Mouse (Mus musculus): ENCODE results near the gene Bcs1l. TPM values are rescaled to one million over a fixed set of nuclear protein-coding genes. Genes with fewer than 3 reads are reported as not detected.

Bcs1l gene
- polyA plus RNA-seq (2015; fragmentation: Nextera tagmentation; extraction: Ambion mirVana): 21.6 and 23.3 TPM in 2 replicates

GRCm38 (mm10) chr1:74587773-74588445 is at the start of gene Bcs1l, which contains the start of gene Zfp142:
Bcs1l (plus strand) TSS chr1:74588289.
Zfp142 (minus strand) TSS chr1:74588246.
- Histone ChIP-seq H3K9me3 (no peaks in the 10 kb centered on the region), H3K27me3 (no peaks in the 10 kb centered on the region), H3K4me1 (replicated peaks) (peaks cover 36% of the 10 kb centered on the region), H3K27ac (peak within 1 kb of the TSS; percentile 92), H3K36me3 (peaks cover 40% of the 10 kb centered on the region), H3K4me2 (peak within 1 kb of the TSS; percentile 96), H3K9ac (peak within 1 kb of the TSS; percentile 89), H3K4me3 (peak within 1 kb of the TSS; percentile 87)
- WGBS: 1% methylated on average over 46 of the region's 48 CpGs
- ATAC-seq (ENCODE audit: low FRiP score): peak; percentile 99

- Histone ChIP-seq H3K4me2 (no peak overlapping the region), H3K27me3 (no peaks in the 10 kb centered on the region), H3K9ac (no peak overlapping the region), H3K36me3 (no peaks in the 10 kb centered on the region), H3K4me1 (replicated peaks) (peaks cover 17% of the 10 kb centered on the region), H3K9me3 (no peaks in the 10 kb centered on the region), H3K4me3 (no peak overlapping the region), H3K27ac (no peak overlapping the region)
- ATAC-seq (ENCODE audit: low FRiP score): no peak
Measured at GRCm38 (mm10) chr1:74538650-74539049, 49.4 kb upstream of the Bcs1l start.

GRCm38 (mm10) chr1:74542451-74542961 is 45.6 kb upstream of the Bcs1l start, which contains the start of gene Plcd4:
Plcd4 (plus strand) TSS chr1:74542888.
- H3K9ac ChIP-seq: peak within 1 kb of the TSS; percentile 9
- no peaks in the 10 kb centered on the region for H3K36me3 ChIP-seq
- peak within 1 kb of the TSS; percentile 35 for H3K4me2 ChIP-seq
- H3K4me3 ChIP-seq: peak within 1 kb of the TSS; percentile 4; the same call in 1 of the 2 replicates
- 12% methylated on average over 6 of the region's 6 CpGs for WGBS
- H3K9me3 ChIP-seq: no peaks in the 10 kb centered on the region
- ATAC-seq (ENCODE audit: low FRiP score): peak; percentile 63; the same call in 1 of the 2 replicates
- peak within 1 kb of the TSS; percentile 46 for H3K27ac ChIP-seq
- H3K27me3 ChIP-seq: no peaks in the 10 kb centered on the region
- H3K4me1 ChIP-seq (replicated peaks): peaks cover 17% of the 10 kb centered on the region

GRCm38 (mm10) chr1:74544184-74544583 is 43.9 kb upstream of the Bcs1l start, which contains the start of gene Usp37:
Usp37 (minus strand) TSS chr1:74544284.
- no peak within 1 kb of the TSS for H3K27ac ChIP-seq
- WGBS: 29% methylated on average over 4 of the region's 4 CpGs
- H3K4me3 ChIP-seq: 0 out of 2 replicates have a peak within 1 kb of the TSS, but pooled peaks have one; percentile 4
- H3K9ac ChIP-seq: no peak within 1 kb of the TSS
- H3K27me3 ChIP-seq: no peaks in the 10 kb centered on the region
- no peak for ATAC-seq (ENCODE audit: low FRiP score)
- H3K4me2 ChIP-seq: peak within 1 kb of the TSS; percentile 35
- peaks cover 17% of the 10 kb centered on the region for H3K4me1 ChIP-seq (replicated peaks)
- no peaks in the 10 kb centered on the region for H3K9me3 ChIP-seq
- H3K36me3 ChIP-seq: no peaks in the 10 kb centered on the region

GRCm38 (mm10) chr1:74559061-74559460 is 29.0 kb upstream of the Bcs1l start:
- no peak overlapping the region for H3K4me3 ChIP-seq
- ATAC-seq (ENCODE audit: low FRiP score): no peak
- H3K9ac ChIP-seq: no peak overlapping the region
- no peaks in the 10 kb centered on the region for H3K9me3 ChIP-seq
- 85% methylated on average over 5 of the region's 5 CpGs for WGBS
- peaks cover 13% of the 10 kb centered on the region for H3K36me3 ChIP-seq
- no peaks in the 10 kb centered on the region for H3K4me1 ChIP-seq (replicated peaks)
- H3K27me3 ChIP-seq: no peaks in the 10 kb centered on the region
- no peak overlapping the region for H3K27ac ChIP-seq
- H3K4me2 ChIP-seq: no peak overlapping the region

GRCm38 (mm10) chr1:74565834-74566233 is 22.3 kb upstream of the Bcs1l start:
- no peaks in the 10 kb centered on the region for H3K4me1 ChIP-seq (replicated peaks)
- H3K9me3 ChIP-seq: no peaks in the 10 kb centered on the region
- H3K27ac ChIP-seq: no peak overlapping the region
- no peaks in the 10 kb centered on the region for H3K27me3 ChIP-seq
- no peak overlapping the region for H3K4me3 ChIP-seq
- no peak overlapping the region for H3K9ac ChIP-seq
- ATAC-seq (ENCODE audit: low FRiP score): no peak
- H3K4me2 ChIP-seq: no peak overlapping the region
- H3K36me3 ChIP-seq: peaks cover 76% of the 10 kb centered on the region
- 71% methylated on average over 6 of the region's 6 CpGs for WGBS

- no peak overlapping the region for H3K4me3 ChIP-seq
- peaks cover 93% of the 10 kb centered on the region for H3K36me3 ChIP-seq
- no peak for ATAC-seq (ENCODE audit: low FRiP score)
- H3K4me1 ChIP-seq (replicated peaks): no peaks in the 10 kb centered on the region
- 93% methylated on average over 29 of the region's 29 CpGs for WGBS
- no peak overlapping the region for H3K9ac ChIP-seq
- no peak overlapping the region for H3K4me2 ChIP-seq
- no peak overlapping the region for H3K27ac ChIP-seq
- no peaks in the 10 kb centered on the region for H3K9me3 ChIP-seq
- H3K27me3 ChIP-seq: no peaks in the 10 kb centered on the region
Measured at GRCm38 (mm10) chr1:74569739-74570719, 18.1 kb upstream of the Bcs1l start.

- Histone ChIP-seq H3K36me3 (peaks cover 44% of the 10 kb centered on the region), H3K27me3 (no peaks in the 10 kb centered on the region), H3K4me3 (no peak overlapping the region), H3K4me2 (no peak overlapping the region), H3K9ac (no peak overlapping the region), H3K27ac (no peak overlapping the region), H3K9me3 (no peaks in the 10 kb centered on the region), H3K4me1 (replicated peaks) (peaks cover 24% of the 10 kb centered on the region)
- no peak for ATAC-seq (ENCODE audit: low FRiP score)
- whole genome bisulfite sequencing: 69% methylated on average over 3 of the region's 3 CpGs
Measured at GRCm38 (mm10) chr1:74582621-74583020, 5.5 kb upstream of the Bcs1l start.

GRCm38 (mm10) chr1:74584616-74585398 is 3.3 kb upstream of the Bcs1l start:
- no peak overlapping the region for H3K4me3 ChIP-seq
- H3K27me3 ChIP-seq: no peaks in the 10 kb centered on the region
- H3K27ac ChIP-seq: no peak overlapping the region
- 0 out of 2 replicates have a peak overlapping the region, but pooled peaks have one; percentile 43 for H3K9ac ChIP-seq
- H3K9me3 ChIP-seq: no peaks in the 10 kb centered on the region
- peaks cover 36% of the 10 kb centered on the region for H3K4me1 ChIP-seq (replicated peaks)
- H3K4me2 ChIP-seq: no peak overlapping the region
- WGBS: 97% methylated on average over 3 of the region's 3 CpGs
- peaks cover 25% of the 10 kb centered on the region for H3K36me3 ChIP-seq
- no peak for ATAC-seq (ENCODE audit: low FRiP score)

GRCm38 (mm10) chr1:74587233-74587772 is 786 bp upstream of the Bcs1l start:
- peak overlapping the region; percentile 96 for H3K4me2 ChIP-seq
- WGBS: under 1% methylated on average over 24 of the region's 24 CpGs
- H3K27me3 ChIP-seq: no peaks in the 10 kb centered on the region
- H3K9me3 ChIP-seq: no peaks in the 10 kb centered on the region
- peak overlapping the region; percentile 89 for H3K9ac ChIP-seq
- peak overlapping the region; percentile 87 for H3K4me3 ChIP-seq
- H3K4me1 ChIP-seq (replicated peaks): peaks cover 36% of the 10 kb centered on the region
- peaks cover 43% of the 10 kb centered on the region for H3K36me3 ChIP-seq
- no peak for ATAC-seq (ENCODE audit: low FRiP score)
- peak overlapping the region; percentile 92 for H3K27ac ChIP-seq

GRCm38 (mm10) chr1:74594434-74594833 is 6.3 kb downstream of the Bcs1l start:
- Histone ChIP-seq H3K4me1 (replicated peaks) (peaks cover 3% of the 10 kb centered on the region), H3K27me3 (no peaks in the 10 kb centered on the region), H3K9ac (no peak overlapping the region), H3K9me3 (no peaks in the 10 kb centered on the region), H3K27ac (no peak overlapping the region), H3K36me3 (peaks cover 86% of the 10 kb centered on the region), H3K4me3 (no peak overlapping the region), H3K4me2 (no peak overlapping the region)
- no peak for ATAC-seq (ENCODE audit: low FRiP score)
- 93% methylated on average over 8 of the region's 8 CpGs for WGBS

Measured in hindbrain, embryonic 13.5 days (tissue).